Mouse (Mus musculus): ENCODE measurements at regions not wholly inside any gene's neighbourhood (a gene's known extent, or its start where the extent isn't known, plus 50 kb on each side); places are given as distances from the start of the nearest gene placed in this dataset.

DNA sequence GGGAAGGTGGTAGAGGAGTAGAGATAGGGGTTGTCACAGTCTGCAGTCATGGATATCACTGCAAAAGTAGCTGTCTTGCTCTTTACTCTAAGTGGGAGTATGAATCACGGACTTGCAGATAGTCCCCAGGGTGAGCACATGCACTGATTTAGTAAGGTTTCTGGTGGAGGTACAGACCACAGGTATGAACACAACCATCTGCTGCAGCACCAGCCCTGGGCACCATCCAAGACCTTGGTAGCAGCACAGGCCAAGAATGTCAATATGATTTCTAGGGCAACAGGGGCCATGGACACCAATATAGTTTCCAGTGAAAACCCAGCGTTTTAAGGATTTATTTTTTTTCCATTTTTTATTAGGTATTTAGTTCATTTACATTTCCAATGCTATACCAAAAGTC is 913.7 kb upstream of the Kirrel3 start:
- TF ChIP-seq CTCF (conservative IDR thresholded peaks at IDR 0.05; ENCODE audit: low read length), result no peak
- no peak for TF ChIP-seq POU5F1 (IDR thresholded peaks at IDR 0.05; ENCODE audit: borderline replicate concordance, low read length)
